ENCODE assay signal across 8 mouse cellular contexts in genomic region chr9:99799387-99800021, GRCm38 (mm10).
DNase-seq lines count a peak whose midpoint lies in the region; ATAC-seq and TF ChIP-seq lines count a peak whose summit lies in the region.

No protein-coding gene starts in this region.

- DNase-seq in adrenal gland, postnatal 10 days: peak; percentile 1
- DNase-seq in adrenal gland, postnatal 4 days (ENCODE audit: low spot score in 2 of 2): no peak
- DNase-seq in lung, postnatal 10 days: peak; percentile 2
- no peak for DNase-seq in lung, postnatal 36 days
- DNase-seq in B cell, adult 2 months: no peak
- no peak for DNase-seq in gastrocnemius, postnatal 10 days

- no peak for TF ChIP-seq CTCF in intestine, postnatal 0 days (IDR thresholded peaks at IDR 0.05; ENCODE audit: low read depth)

- H3K27me3 ChIP-seq in intestine, postnatal 0 days (replicated peaks; ENCODE audit: control insufficient read depth, insufficient read depth, low read length): no peaks in the 10 kb centered on the region
- H3K27me3 ChIP-seq in midbrain, embryonic 12.5 days: peaks cover 54% of the 10 kb centered on the region

- WGBS in intestine, postnatal 0 days: 6% methylated on average over 16 of the region's 16 CpGs
- 1% methylated on average over 16 of the region's 16 CpGs for WGBS in midbrain, embryonic 12.5 days

- H3K4me2 ChIP-seq in intestine, postnatal 0 days (replicated peaks; ENCODE audit: low read depth): peak overlapping the region; percentile 60
- H3K4me2 ChIP-seq in midbrain, embryonic 12.5 days (replicated peaks): peak overlapping the region; percentile 65

- no peak overlapping the region for H3K27ac ChIP-seq in intestine, postnatal 0 days (ENCODE audit: low read depth, low read length)
- H3K27ac ChIP-seq in midbrain, embryonic 12.5 days (replicated peaks): peak overlapping the region; percentile 85

- H3K4me3 ChIP-seq in intestine, postnatal 0 days (ENCODE audit: low read depth, low read length): peak overlapping the region; percentile 31
- peak overlapping the region; percentile 35 for H3K4me3 ChIP-seq in midbrain, embryonic 12.5 days

- H3K4me1 ChIP-seq in intestine, postnatal 0 days (replicated peaks; ENCODE audit: control insufficient read depth, insufficient read depth, low read length): no peaks in the 10 kb centered on the region
- peaks cover 45% of the 10 kb centered on the region for H3K4me1 ChIP-seq in midbrain, embryonic 12.5 days

- no peaks in the 10 kb centered on the region for H3K9me3 ChIP-seq in intestine, postnatal 0 days (ENCODE audit: control insufficient read depth)
- H3K9me3 ChIP-seq in midbrain, embryonic 12.5 days: no peaks in the 10 kb centered on the region

- no peaks in the 10 kb centered on the region for H3K36me3 ChIP-seq in intestine, postnatal 0 days (ENCODE audit: control insufficient read depth, insufficient read depth)
- H3K36me3 ChIP-seq in midbrain, embryonic 12.5 days: no peaks in the 10 kb centered on the region

- ATAC-seq in intestine, postnatal 0 days: no peak
- peak; percentile 93 for ATAC-seq in midbrain, embryonic 12.5 days (ENCODE audit: low FRiP score, low read depth)

- no peak overlapping the region for H3K9ac ChIP-seq in intestine, postnatal 0 days (ENCODE audit: low read depth, low read length)
- H3K9ac ChIP-seq in midbrain, embryonic 12.5 days (replicated peaks): peak overlapping the region; percentile 28; the same call in 1 of the 2 replicates

Comparison
In these comparisons a context has a peak if more than half of its experiments do, and no peak if none do; other contexts are left out.
1. DNase-seq: peak in adrenal gland, postnatal 10 days (single experiment) and lung, postnatal 10 days (single experiment); none in adrenal gland, postnatal 4 days (0 of 2), lung, postnatal 36 days (single experiment), B cell, adult 2 months (0 of 2) and gastrocnemius, postnatal 10 days (single experiment).